Mouse (Mus musculus) ES-E14 (cell line): Measurements from ENCODE around the gene Nfkbid. TPM values are rescaled to one million over a fixed set of nuclear protein-coding genes. Genes with fewer than 3 reads are reported as not detected.

Experiments
- DNase-seq: peaks from one replicate; pipeline ENCODE4 v3.0.0-alpha.2; 2013; ENCODE audit warnings: low read depth, low spot score
- H3K27ac ChIP-seq: 2 replicates; pipeline ENCODE4 v1.5.1; 2012; ENCODE audit warnings: low read depth, mild to moderate bottlenecking, low read length, moderate library complexity, mixed read lengths; ENCODE audit not compliant: poor library complexity, insufficient read depth, severe bottlenecking
- H3K36me3 ChIP-seq: 2 replicates; pipeline ENCODE4 v1.6.1; 2012; ENCODE audit warnings: mild to moderate bottlenecking, low read length, moderate library complexity, mixed read lengths; ENCODE audit not compliant: control insufficient read depth, poor library complexity, insufficient read depth, severe bottlenecking
- H3K4me1 ChIP-seq, 2 experiments: fragments of 150-350 bp in 1 of 2; sonication (generic) in 1 of 2; 2 replicates each; pipeline ENCODE4 v1.6.1; 2012; ENCODE audit warnings: low read length in 2 of 2, mild to moderate bottlenecking in 1 of 2, mixed read lengths in 1 of 2; ENCODE audit not compliant: control insufficient read depth in 2 of 2, insufficient read depth in 2 of 2, poor library complexity in 1 of 2
- H3K4me3 ChIP-seq, 2 experiments: fragments of 150-350 bp in 1 of 2; sonication (generic) in 1 of 2; 2 replicates each; pipeline ENCODE4 v1.5.1; 2012; ENCODE audit warnings: low read length in 2 of 2, low read depth in 1 of 2, mild to moderate bottlenecking in 1 of 2, mixed read lengths in 1 of 2; ENCODE audit not compliant: insufficient read depth in 1 of 2, poor library complexity in 1 of 2, severe bottlenecking in 1 of 2
- H3K9ac ChIP-seq: 2 replicates; pipeline ENCODE4 v1.6.1; 2012; ENCODE audit warnings: low read depth, mild to moderate bottlenecking, low read length, mixed read lengths; ENCODE audit not compliant: poor library complexity, insufficient read depth, severe bottlenecking
- H3K9me3 ChIP-seq: fragments of 150-350 bp; sonication (generic); 2 replicates; pipeline ENCODE4 v1.6.1; 2012; ENCODE audit warnings: low read depth, mild to moderate bottlenecking, low read length; ENCODE audit not compliant: control insufficient read depth, insufficient read depth
- CHD2 ChIP-seq: IDR thresholded peaks from 2 replicates; pipeline ENCODE4 v1.6.1; 2014; ENCODE audit warnings: mild to moderate bottlenecking, low read depth, low read length, inconsistent platforms
- HCFC1 ChIP-seq: IDR thresholded peaks from 2 replicates; pipeline ENCODE4 v1.6.1; 2012; ENCODE audit warnings: low read length, inconsistent platforms, borderline replicate concordance; ENCODE audit not compliant: insufficient read depth
- MAFK ChIP-seq: IDR thresholded peaks from 2 replicates; pipeline ENCODE4 v1.6.1; 2014; ENCODE audit warnings: mild to moderate bottlenecking, low read depth, low read length, inconsistent platforms; ENCODE audit not compliant: insufficient read depth
- ZC3H11A ChIP-seq: IDR thresholded peaks from 2 replicates; pipeline ENCODE4 v1.6.1; 2012; ENCODE audit warnings: low read depth, mild to moderate bottlenecking, inconsistent platforms, low read length, borderline replicate concordance
- ZNF384 ChIP-seq: IDR thresholded peaks from 2 replicates; pipeline ENCODE4 v1.6.1; 2012; ENCODE audit warnings: low read depth, low read length, inconsistent platforms
- in situ Hi-C, 2 experiments: fragments of 600-800 bp; cut with MboI; formaldehyde crosslinking; loops; one replicate each; pipeline ENCODE4 v1.15.1; 2025; ENCODE audit warnings: low sequenced_read_pairs in 2 of 2, inconsistent platforms in 1 of 2; ENCODE audit not compliant: unreplicated experiment in 2 of 2
- total RNA-seq: library from RNA; depleted of rRNA; stranded (reverse); fragments of 300-350 nt; gene quantifications from 2 replicates; pipeline ENCODE4 v1.2.3, GENCODE M21; 2012

Gene Nfkbid
- total RNA-seq, 1 experiment: 4.2 TPM

DNA sequence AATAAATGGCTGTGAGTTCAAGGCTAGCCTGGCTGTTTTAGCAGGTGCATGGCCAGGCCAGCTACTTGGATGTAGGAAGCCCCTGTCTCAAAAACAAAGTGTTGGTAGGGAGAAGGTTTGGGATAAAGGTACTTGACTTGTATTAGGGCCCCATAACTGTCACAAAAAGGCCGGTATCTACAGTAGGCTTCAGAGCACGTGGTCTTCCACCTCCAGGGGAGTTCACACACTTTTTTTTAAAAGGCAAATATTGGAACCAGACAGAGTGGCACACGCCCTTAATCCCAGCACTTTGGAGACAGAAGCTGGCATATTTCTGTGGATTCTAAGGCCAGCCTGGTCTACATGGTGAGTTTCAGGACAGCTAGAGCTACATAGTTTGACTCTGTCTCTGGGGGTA is 859 bp upstream of the Nfkbid start:
- in situ Hi-C loops: no loop called here
- Histone ChIP-seq H3K9ac (no peak overlapping the region), H3K36me3 (peaks cover 18% of the 10 kb centered on the region), H3K4me3 (no peak overlapping the region), H3K9me3 (no peaks in the 10 kb centered on the region), H3K4me1 (peaks cover 0 to 4% of the 10 kb centered on the region in 2 experiments; a peak in 1 of 4 replicates), H3K27ac (no peak overlapping the region)
- DNase-seq: no peak
- TF ChIP-seq ZNF384: no peak
- TF ChIP-seq MAFK: no peak
- no peak for TF ChIP-seq CHD2
- TF ChIP-seq HCFC1: no peak
- TF ChIP-seq ZC3H11A: no peak

DNA sequence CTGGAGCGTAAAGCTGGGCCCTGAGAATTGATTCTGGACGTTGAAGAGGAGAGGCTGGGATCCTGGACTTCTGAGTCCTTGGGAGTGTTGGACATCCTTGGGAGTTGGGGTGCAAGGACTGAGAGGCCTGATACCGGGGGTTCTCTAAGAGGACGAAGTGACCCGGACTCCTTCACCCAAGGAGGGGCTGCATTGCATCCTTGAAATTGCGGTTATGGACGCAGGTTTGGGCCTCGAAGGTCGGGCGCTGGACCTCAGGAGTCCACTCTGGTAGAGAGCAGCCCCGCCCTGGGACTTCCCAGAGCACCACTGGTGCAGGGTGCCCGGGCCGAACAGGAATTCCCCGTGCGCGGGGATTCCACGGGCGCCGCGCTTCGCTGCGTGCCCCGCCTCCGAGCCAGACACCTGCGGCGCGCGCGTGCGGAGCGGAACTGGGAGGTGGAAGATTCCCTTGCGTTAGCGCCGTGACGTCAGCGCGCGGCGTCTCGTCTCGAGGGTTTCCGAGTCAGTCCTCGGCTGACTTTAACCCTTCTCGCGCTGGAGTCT is 431 bp downstream of the Nfkbid start:
- H3K4me3 ChIP-seq: peak overlapping the region; percentile 79 to 86
- TF ChIP-seq ZNF384: no peak
- TF ChIP-seq ZC3H11A: no peak
- TF ChIP-seq HCFC1: no peak
- TF ChIP-seq CHD2: no peak
- TF ChIP-seq MAFK: no peak
- H3K27ac ChIP-seq: peak overlapping the region; percentile 11; the same call in 1 of the 2 replicates
- H3K9ac ChIP-seq: peak overlapping the region; percentile 74
- H3K9me3 ChIP-seq: no peaks in the 10 kb centered on the region
- in situ Hi-C loops: no loop called here
- peaks cover 27% of the 10 kb centered on the region for H3K36me3 ChIP-seq
- peaks cover 0 to 4% of the 10 kb centered on the region in 2 experiments; a peak in 1 of 4 replicates for H3K4me1 ChIP-seq
- peak; percentile 86 for DNase-seq

DNA sequence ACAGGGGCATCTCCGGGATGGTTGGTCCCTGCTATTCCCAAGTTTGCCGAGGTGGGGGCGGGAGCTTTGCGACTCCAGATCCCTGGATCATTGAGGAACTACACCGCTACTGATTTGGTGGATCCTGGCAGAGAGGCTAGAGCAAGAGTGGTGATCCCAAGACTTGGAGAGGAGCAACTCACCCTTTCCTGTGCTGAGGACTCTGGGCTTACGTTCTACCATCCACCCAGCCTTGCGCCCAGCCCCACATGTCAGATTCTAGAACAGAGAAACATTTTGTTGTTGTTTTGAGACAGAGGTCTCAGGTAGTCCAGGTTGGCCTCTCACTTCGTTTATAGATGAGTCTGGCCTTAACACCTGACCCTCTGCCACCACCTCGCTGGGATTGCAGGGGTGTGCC is 1.0 kb downstream of the Nfkbid start:
- H3K9ac ChIP-seq: peak overlapping the region; percentile 74
- peaks cover 0 to 4% of the 10 kb centered on the region in 2 experiments; a peak in 1 of 4 replicates for H3K4me1 ChIP-seq
- H3K36me3 ChIP-seq: peaks cover 32% of the 10 kb centered on the region
- H3K4me3 ChIP-seq: peak overlapping the region; percentile 79 to 86
- no peak overlapping the region for H3K27ac ChIP-seq
- TF ChIP-seq MAFK (no peak), HCFC1 (no peak), ZNF384 (no peak), ZC3H11A (no peak), CHD2 (no peak)
- DNase-seq: no peak
- no peaks in the 10 kb centered on the region for H3K9me3 ChIP-seq
- in situ Hi-C loops: no loop called here

DNA sequence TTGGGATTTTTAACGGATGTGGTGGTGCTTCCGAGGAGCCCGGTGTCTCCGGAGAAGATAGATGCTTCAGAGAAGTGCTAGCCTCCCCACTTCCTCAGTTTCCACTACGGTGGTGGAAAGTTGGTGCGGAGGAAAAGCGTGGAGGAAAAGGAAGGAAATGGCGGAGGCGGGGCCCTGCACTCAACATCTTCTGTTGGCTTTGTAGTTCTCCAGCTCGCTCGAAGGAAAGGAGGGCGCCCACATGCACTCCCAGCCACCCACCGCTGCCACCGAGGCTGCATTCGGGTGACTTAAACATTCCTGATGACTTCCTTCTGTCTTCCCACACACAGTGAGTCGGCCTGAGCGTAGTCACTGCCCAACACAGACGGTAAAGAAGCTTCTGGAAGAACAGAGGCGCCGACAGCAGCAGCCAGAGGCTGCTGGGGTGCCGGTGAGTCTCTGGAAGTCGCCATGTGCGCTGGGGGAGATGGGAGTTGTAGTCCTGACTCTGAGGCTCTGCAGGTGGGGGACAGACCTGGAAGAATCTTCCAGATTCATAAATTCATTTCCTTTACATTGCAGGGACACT is 1.6 kb downstream of the Nfkbid start:
- Histone ChIP-seq H3K4me3 (peak overlapping the region; percentile 79 to 86), H3K9me3 (no peaks in the 10 kb centered on the region), H3K27ac (no peak overlapping the region), H3K36me3 (peaks cover 38% of the 10 kb centered on the region), H3K4me1 (peaks cover 0 to 1% of the 10 kb centered on the region in 2 experiments; a peak in 1 of 4 replicates), H3K9ac (peak overlapping the region; percentile 74)
- in situ Hi-C loops: no loop called here
- TF ChIP-seq MAFK: no peak
- TF ChIP-seq ZC3H11A: no peak
- peak; percentile 84 for TF ChIP-seq HCFC1
- no peak for DNase-seq

DNA sequence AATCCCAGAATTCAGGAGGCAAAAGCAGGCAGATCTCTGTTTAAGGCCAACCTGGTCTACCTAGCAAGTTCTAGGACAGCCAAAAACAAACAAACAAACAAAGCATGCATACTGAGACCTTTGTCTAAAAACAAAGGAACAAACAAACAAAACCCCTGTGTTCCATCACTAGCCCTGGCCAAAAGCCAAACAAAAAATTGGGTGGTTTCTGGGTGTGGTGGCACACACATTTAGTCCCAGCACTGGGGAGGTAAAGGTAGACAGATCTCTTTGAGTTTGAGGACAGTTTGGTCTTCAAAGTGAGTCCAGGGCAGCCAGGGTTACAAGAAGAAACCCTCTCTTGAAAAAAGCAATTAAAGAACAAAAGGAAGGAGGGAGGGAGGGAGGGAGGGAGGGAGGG is 7.8 kb downstream of the Nfkbid start:
- in situ Hi-C loops: no loop called here
- TF ChIP-seq HCFC1 (no peak), ZC3H11A (no peak), MAFK (no peak), CHD2 (no peak), ZNF384 (no peak)
- Histone ChIP-seq H3K27ac (no peak overlapping the region), H3K4me3 (no peak overlapping the region), H3K4me1 (peaks cover 1 to 4% of the 10 kb centered on the region in 2 experiments; a peak in 2 of 4 replicates), H3K36me3 (peaks cover 34% of the 10 kb centered on the region), H3K9ac (no peak overlapping the region), H3K9me3 (no peaks in the 10 kb centered on the region)
- no peak for DNase-seq
